Mouse (Mus musculus) megakaryocyte-erythroid progenitor cell, adult 5-6 weeks (primary cell): ENCODE results near the gene Nfatc2. TPM values are rescaled to one million over a fixed set of nuclear protein-coding genes. Genes with fewer than 3 reads are reported as not detected.
A peak's percentile ranks its signal among the peaks of the same experiment; 100 is the strongest.

ENCODE experiments used
- ATAC-seq: replicated peaks from 2 replicates; pipeline ENCODE4 v1.8.0; 2016; ENCODE audit warnings: mild to moderate bottlenecking, inconsistent platforms; ENCODE audit not compliant: severe bottlenecking, poor library complexity, low FRiP score, low TSS enrichment
- total RNA-seq, 2 experiments: library from RNA; stranded (forward) in 1 of 2; stranded (reverse) in 1 of 2; fragments of 200-1000, 215-1000 nt in 1 of 2; fragments of >200 nt in 1 of 2; fragmentation: Nextera tagmentation in 1 of 2; gene quantifications; 2 replicates each; pipeline ENCODE4 v1.2.3; 2014 to 2017

Gene Nfatc2
- total RNA-seq, 2 experiments from 2014 or later: 0.33 to 0.44 TPM

- ATAC-seq: no peak
Observed at GRCm38 (mm10) chr2:168461865-168462264, 139.6 kb downstream of the Nfatc2 start.

GRCm38 (mm10) chr2:168459627-168460026 lies 141.8 kb downstream of the Nfatc2 start:
- no peak for ATAC-seq

DNA sequence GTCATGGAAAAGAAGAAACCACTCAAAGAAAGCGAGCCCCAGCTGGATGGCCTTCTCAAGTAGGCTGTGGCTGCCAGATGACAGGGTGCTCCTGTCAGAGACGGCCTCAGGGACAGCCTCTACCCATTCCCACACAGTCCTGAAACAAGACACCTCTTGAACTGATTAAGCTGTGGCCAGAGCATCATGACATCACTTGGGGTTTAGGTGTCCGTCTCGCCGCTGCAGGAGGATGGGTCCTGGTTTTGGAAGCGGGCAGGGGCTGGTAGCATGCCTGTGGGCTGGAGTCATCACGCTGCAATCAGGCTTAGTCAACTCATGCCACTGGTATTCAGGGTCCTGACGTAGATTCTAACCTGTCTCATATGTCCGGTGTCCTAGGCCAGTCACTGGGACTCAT lies 142.9 kb downstream of the Nfatc2 start:
- no peak for ATAC-seq

DNA sequence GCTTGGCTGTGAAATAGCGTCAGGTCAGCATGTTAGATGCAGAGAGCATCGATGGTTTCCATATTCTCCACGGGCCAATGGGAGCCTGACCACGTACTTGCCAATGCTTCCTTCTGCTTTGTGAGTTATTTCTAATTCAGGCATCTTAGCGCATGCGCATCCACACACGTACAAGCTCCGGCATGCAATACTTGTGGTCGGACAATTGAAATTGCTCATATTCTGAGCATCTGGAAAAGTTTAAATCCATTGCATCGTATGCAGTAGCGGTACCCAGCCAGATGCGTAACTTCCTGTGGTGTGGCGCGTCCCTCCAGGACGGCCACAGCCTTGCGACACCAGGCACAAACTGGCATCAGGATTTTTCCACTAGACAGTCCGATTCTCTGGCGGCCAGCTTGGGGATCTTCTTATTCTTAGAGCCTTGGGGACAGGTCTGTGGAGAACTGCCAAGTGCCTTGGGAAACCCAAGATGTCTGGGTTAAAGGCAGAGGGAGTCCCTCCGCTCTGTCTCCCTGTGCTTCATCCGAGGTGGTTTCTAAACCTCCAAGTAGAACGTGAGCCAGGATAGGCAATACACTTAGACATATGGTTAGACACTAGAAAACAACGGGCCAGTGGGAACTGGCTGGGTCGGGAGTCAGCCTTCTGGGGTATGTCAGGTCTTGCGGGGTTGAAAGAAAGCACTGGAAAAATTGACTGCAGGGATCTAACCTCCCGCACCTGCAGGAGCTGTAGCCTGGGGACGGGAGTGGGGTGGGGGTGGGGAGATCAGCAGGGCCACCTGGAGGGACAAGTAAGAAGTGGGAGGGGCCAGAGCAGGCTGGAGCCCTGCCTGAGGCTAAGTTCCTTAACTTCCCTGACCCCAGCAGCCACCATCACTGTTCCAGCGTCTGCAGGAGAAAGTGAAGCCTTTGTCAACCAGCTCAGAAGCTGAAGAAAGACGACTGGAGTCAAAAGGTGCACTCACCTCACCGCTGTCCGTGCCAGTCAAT lies 149.4 kb downstream of the Nfatc2 start:
- ATAC-seq: 0 out of 2 replicates have a peak, but pooled peaks have one; percentile 32

- 0 out of 2 replicates have a peak, but pooled peaks have one; percentile 70 for ATAC-seq
Observed at GRCm38 (mm10) chr2:168450977-168451376, 150.5 kb downstream of the Nfatc2 start.

DNA sequence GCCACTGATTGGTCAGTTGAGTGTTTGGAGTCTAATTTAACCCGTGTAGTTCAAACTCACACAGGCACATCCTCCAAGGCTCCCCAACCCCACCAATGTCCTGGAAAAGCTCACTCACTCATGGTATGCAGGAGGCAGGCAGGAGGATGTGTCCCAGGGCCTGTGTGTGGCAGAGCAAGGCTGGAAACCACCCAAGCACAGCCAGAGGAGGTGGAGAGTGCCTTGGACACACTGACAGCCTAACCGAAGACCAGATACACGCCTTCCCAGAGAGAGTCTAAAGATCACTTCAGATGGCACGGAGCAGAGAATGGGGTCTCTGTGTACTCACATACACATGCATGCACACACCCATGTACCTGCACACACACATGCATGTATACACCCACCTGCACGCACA lies 153.4 kb downstream of the Nfatc2 start:
- no peak for ATAC-seq

- ATAC-seq: no peak
Observed at GRCm38 (mm10) chr2:168447601-168448000, 153.9 kb downstream of the Nfatc2 start.

DNA sequence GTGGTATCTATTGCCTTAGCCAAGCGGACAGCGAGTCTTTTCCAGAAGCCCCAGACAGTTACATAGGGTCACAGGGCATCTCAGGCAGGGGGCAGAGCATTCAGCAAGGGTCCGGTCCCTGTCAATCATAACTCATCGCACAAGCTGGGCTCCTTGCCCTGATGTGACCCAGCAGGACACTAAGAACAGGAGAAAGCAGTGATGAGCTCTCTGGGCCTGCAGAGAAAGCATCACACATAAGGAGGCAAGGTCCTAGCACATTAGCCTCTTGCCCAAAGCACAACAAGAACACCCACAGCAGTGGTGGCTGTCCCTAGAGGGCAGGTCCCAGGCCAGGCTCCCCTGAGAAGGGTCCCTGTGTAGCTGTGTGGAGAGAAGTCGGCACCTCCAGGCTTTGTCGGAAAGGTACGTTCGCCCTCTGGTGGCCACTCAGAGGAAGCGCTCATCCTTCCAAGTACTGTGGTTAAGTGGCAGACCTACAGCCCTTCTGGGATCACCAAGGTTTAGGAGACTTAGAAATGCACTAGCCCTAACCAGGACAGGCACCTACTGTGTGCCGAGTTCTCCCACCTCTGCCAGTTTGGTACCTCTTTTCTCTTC lies 156.1 kb downstream of the Nfatc2 start:
- peak; percentile 89 for ATAC-seq

GRCm38 (mm10) chr2:168444126-168444525 lies 157.3 kb downstream of the Nfatc2 start:
- no peak for ATAC-seq

GRCm38 (mm10) chr2:168441494-168441893 lies 160.0 kb downstream of the Nfatc2 start:
- no peak for ATAC-seq

DNA sequence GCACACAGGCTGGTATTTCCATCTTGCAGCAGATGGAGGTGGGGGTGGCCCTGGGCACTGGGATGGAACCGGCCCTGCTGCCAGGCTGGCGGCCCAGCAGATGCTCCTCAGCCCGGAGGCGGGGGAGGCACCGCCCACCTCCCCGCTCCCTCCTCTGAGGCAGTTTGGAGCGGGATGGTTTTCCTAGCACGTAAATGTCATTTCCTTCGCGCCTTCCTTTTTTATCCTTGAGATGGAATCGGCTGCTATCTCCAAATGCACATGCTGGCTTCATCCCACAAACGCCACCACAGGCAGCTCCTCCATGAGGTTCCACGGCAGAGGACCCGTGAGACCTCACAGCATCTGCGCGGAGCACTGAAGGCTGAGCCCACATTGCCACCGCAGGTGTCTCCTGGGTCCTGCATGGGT lies 160.5 kb downstream of the Nfatc2 start:
- ATAC-seq: no peak

DNA sequence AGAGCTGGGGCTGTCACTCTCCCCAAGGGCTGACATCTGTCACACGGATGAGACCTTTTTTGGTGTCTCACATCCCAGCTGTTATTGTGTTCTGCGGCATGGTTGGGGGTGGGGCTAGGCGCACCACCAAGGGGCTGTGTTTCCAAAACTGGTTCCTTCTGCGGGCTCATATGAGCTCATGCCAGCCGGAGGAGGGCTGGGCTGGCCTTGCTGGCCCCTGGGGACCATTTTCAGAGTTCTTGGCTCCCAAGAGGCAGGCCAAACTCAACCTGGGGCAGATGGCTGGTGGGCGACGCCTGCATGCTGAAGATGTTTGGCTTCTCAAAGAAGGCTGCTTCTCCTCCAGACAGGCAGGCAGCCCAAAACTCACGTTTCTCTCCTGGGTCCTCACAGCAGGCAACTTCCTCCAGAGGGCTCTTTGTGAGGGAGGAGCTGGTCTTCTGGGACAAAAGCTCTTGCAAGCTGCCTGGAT lies 162.4 kb downstream of the Nfatc2 start:
- ATAC-seq: no peak

- no peak for ATAC-seq
Observed at GRCm38 (mm10) chr2:168434187-168434586, 167.3 kb downstream of the Nfatc2 start.

- ATAC-seq: no peak
Observed at GRCm38 (mm10) chr2:168433392-168433791, 168.1 kb downstream of the Nfatc2 start.

- ATAC-seq: no peak
Observed at GRCm38 (mm10) chr2:168432394-168432793, 169.1 kb downstream of the Nfatc2 start.

DNA sequence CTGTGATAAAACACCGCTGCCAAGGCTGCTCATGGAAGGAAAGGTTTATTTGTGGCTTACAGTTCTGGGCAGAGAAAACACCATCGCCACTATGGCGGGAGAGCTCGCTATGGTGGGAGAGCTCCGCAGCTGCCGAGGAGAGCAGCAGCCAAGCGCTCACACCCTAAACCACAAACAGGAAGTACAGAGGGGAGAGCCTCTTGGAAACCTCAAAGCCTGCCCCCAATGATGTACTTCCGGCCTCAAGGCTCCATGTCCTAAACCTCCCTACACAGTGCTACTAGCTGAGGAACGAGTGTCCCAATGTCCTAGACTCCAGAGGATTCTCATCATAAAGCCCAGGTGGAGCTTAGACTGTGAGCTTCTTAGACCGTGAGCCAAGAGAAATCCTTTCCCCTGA lies 171.9 kb downstream of the Nfatc2 start:
- ATAC-seq: no peak

GRCm38 (mm10) chr2:168428375-168428901 lies 173.0 kb downstream of the Nfatc2 start:
- ATAC-seq: no peak
